Mouse (Mus musculus): Measurements from ENCODE around the gene Taf4.

DNA sequence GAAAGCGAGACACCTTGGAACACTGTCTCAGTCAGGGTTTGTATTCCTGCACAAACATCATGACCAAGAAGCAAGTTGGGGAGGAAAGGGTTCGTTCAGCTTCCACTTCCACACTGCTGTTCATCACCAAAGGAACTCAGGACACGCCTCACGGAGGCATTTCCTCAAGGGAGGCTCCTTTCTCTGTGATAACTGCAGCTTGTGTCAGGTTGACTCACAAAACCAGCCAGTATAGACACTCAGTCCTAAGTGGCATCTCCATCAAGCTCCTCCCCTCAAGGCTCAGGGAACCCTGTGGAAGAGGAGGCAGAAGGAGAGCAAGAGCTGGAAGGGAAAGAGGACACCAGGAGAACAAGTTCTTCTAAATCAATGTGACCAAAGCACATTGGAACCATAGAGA is 22.0 kb upstream of the Taf4 start:
- TF ChIP-seq POLR2A (IDR thresholded peaks at IDR 0.05; ENCODE audit: low read depth, low read length) (no peak), CTCF (IDR thresholded peaks at IDR 0.05; ENCODE audit: extremely low read depth, insufficient read depth, insufficient read length, insufficient replicate concordance) (no peak)

All from spleen, adult 2 months (tissue).